Mouse (Mus musculus): ENCODE data around the gene Tbc1d14. TPM values are rescaled to one million over a fixed set of nuclear protein-coding genes. Genes with fewer than 3 reads are reported as not detected.
A peak's percentile ranks its signal among the peaks of the same experiment; 100 is the strongest.

Tbc1d14 gene
- polyA plus RNA-seq, 1 experiment from 2014 or later, result 67.0 TPM

DNA sequence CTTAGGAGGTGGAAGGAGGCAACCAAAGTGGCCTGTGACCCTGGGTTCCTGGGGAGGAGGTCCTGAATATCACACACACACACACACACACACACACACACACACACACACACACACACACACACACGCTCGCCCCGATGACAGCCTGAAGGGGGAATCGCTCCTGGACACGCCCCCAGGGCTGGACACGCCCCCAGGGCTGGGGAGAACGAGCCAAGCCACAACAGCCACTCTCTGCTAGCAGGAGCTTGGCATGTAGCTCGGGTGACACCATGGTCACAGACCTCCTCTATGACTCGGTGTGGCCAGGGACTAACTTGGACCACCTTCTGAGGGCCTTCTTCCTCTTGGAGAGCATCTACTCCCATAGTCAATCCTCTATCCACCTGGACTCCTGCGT is 142.0 kb downstream of the Tbc1d14 start:
- Histone ChIP-seq H3K4me2 (no peak overlapping the region), H3K36me3 (ENCODE audit: poor library complexity, severe bottlenecking) (no peaks in the 10 kb centered on the region), H3K9ac (no peak overlapping the region), H3K4me3 (no peak overlapping the region), H3K4me1 (no peaks in the 10 kb centered on the region), H3K27ac (no peak overlapping the region), H3K27me3 (no peaks in the 10 kb centered on the region), H3K9me3 (replicated peaks) (no peaks in the 10 kb centered on the region)
- 22% methylated on average over 10 of the region's 10 CpGs for WGBS
- no peak for ATAC-seq

DNA sequence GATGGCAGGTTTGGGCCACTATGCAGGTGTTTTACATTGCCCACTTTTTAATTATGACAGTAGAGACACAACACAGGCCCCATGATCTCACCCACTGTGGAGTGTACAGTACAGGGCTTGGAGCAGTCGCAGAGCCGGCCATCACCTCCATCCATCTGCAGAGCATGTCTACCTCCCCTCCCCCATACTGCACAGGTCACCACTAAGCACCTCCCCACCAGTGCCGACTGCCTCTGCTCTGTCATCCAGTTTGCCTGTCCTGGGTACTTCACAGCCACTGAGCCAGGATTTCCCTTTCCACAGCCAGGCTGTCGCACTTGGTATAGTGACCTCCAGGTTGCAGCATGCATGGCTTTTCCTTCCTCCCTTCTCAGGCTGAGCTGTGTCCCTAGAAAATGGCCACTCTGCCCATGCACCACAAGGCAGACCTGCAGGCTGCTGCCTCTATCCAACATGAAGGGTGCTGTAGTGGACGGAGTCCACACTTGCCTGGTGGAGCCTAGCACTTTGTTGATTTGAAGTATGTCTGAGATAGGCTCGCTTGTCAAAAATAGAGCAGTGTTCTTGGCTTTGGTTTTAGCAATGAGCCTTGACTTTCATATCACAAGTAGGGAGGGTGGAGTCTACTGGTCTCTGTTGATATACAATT is 143.2 kb downstream of the Tbc1d14 start:
- H3K4me3 ChIP-seq, result no peak overlapping the region
- peaks cover 9% of the 10 kb centered on the region for H3K4me1 ChIP-seq
- WGBS, result 87% methylated on average over 6 of the region's 6 CpGs
- ATAC-seq, result no peak
- H3K4me2 ChIP-seq, result no peak overlapping the region
- no peak overlapping the region for H3K9ac ChIP-seq
- H3K27me3 ChIP-seq, result no peaks in the 10 kb centered on the region
- H3K9me3 ChIP-seq (replicated peaks), result no peaks in the 10 kb centered on the region
- no peaks in the 10 kb centered on the region for H3K36me3 ChIP-seq (ENCODE audit: poor library complexity, severe bottlenecking)
- no peak overlapping the region for H3K27ac ChIP-seq

DNA sequence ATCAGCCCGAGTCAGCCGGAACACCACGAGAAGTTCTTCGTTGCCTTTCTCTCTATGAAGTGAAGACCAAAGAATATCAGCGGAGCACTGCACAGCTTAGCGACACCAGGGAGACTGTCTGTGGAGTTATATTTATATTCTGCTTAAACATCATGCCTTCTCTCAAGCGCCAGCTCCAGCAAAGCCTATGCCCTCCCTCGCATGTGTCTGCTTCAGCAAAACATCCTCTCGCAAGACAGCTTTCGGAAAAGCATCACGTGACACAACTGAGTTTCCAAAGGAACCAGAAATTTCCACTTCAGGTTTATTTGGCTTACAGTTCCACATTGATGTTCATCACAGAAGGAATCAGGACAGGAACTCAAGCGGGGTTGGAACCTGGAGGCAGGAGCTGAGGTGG is 145.2 kb downstream of the Tbc1d14 start:
- ATAC-seq, result no peak

DNA sequence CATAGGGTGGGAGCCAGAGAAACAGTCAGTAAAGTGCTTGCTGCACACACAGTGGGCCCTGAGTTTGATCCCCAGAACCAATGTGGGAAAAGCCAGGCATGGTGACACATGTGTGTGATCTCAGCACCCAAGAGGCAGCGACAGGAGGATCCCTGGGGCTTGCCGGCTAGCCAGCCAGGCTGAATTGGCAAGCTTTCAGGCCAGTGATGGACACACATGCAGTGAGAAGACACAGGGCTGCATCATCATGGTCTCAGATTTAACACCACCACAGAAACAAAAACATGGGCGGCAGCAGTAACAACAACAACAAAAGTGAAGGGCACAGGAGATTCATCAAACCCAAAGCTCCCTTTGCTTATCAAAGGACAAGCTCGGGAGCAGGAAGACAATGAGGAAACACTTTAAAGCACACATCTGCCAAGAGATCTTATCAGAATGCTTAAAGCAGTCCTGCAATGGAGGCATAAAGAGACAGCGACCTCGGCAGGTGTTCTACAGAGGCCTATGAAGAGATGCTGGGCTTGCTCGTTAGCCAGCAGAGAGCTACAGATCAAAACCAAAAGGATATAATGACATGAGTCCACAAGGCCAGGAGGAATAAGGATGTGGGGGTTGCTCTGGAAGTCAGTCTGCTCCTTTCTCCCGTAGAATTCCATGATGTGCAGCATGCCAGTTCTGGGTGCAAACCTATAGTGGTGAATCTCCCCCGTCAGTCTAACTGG is 146.7 kb downstream of the Tbc1d14 start:
- 36% methylated on average over 9 of the region's 9 CpGs for WGBS
- ATAC-seq, result peak; percentile 45; the same call in 1 of the 2 replicates
- no peaks in the 10 kb centered on the region for H3K36me3 ChIP-seq (ENCODE audit: poor library complexity, severe bottlenecking)
- no peak overlapping the region for H3K4me3 ChIP-seq
- no peak overlapping the region for H3K9ac ChIP-seq
- no peak overlapping the region for H3K4me2 ChIP-seq
- H3K4me1 ChIP-seq, result peaks cover 13% of the 10 kb centered on the region
- no peak overlapping the region for H3K27ac ChIP-seq
- no peaks in the 10 kb centered on the region for H3K9me3 ChIP-seq (replicated peaks)
- 0 out of 2 replicates have a peak, but pooled peaks cover 2% of the 10 kb centered on the region for H3K27me3 ChIP-seq

More for the DNA sequence above, 145.2 kb downstream of the Tbc1d14 start:
- Histone ChIP-seq H3K9ac (no peak overlapping the region), H3K27me3 (0 out of 2 replicates have a peak, but pooled peaks cover 2% of the 10 kb centered on the region), H3K27ac (no peak overlapping the region), H3K4me3 (no peak overlapping the region), H3K4me2 (no peak overlapping the region), H3K9me3 (replicated peaks) (no peaks in the 10 kb centered on the region), H3K4me1 (peaks cover 13% of the 10 kb centered on the region), H3K36me3 (ENCODE audit: poor library complexity, severe bottlenecking) (no peaks in the 10 kb centered on the region)
- 94% methylated on average over 12 of the region's 12 CpGs for WGBS

DNA sequence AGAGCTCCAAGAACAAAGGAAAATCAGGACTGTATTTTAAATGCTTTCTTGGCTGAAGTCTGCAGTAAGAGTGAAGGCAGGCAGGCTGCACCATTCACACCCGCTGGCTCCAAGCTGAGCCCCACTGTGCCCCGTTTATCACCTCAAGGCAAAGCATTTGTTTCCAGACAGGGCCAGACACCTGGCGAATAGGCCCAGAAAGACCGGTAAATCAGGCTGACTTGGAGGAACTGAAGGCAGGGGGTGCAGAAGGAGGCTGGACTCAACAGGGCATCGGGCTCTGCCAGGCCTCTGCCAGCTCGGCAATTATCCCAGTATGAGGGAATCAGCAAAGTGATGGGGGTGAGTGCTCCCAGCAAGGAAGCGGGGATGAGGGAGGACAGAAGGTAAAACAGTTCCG is 148.0 kb downstream of the Tbc1d14 start:
- ATAC-seq, result no peak
- Histone ChIP-seq H3K27ac (no peak overlapping the region), H3K4me3 (no peak overlapping the region), H3K27me3 (0 out of 2 replicates have a peak, but pooled peaks cover 2% of the 10 kb centered on the region), H3K36me3 (ENCODE audit: poor library complexity, severe bottlenecking) (no peaks in the 10 kb centered on the region), H3K9ac (no peak overlapping the region), H3K9me3 (replicated peaks) (no peaks in the 10 kb centered on the region), H3K4me1 (peaks cover 13% of the 10 kb centered on the region), H3K4me2 (no peak overlapping the region)
- 31% methylated on average over 8 of the region's 8 CpGs for WGBS

DNA sequence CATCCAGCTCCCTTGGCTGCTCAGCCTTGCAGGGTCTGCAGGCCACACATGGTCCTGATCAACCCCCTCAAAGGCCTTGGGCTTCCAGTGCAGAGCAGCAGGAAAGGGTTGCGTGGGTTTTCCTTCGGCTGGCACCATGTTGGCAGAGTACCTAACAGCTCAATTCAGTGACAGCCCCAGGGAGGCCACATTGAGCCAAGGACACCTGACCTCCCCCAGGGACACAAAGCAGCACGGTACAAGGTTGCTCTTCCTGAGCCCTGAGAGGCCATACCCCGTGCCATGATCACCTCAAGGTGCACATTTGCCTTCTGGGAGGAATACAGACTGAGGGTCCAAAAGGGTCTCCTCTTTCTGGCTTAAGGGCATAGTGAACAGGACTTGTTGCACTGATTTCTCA is 148.5 kb downstream of the Tbc1d14 start:
- no peak overlapping the region for H3K9ac ChIP-seq
- H3K4me2 ChIP-seq, result no peak overlapping the region
- H3K4me1 ChIP-seq, result peaks cover 13% of the 10 kb centered on the region
- H3K36me3 ChIP-seq (ENCODE audit: poor library complexity, severe bottlenecking), result no peaks in the 10 kb centered on the region
- no peak overlapping the region for H3K4me3 ChIP-seq
- H3K27ac ChIP-seq, result no peak overlapping the region
- H3K9me3 ChIP-seq (replicated peaks), result no peaks in the 10 kb centered on the region
- H3K27me3 ChIP-seq, result 0 out of 2 replicates have a peak, but pooled peaks cover 2% of the 10 kb centered on the region
- 68% methylated on average over 4 of the region's 4 CpGs for WGBS
- ATAC-seq, result no peak

DNA sequence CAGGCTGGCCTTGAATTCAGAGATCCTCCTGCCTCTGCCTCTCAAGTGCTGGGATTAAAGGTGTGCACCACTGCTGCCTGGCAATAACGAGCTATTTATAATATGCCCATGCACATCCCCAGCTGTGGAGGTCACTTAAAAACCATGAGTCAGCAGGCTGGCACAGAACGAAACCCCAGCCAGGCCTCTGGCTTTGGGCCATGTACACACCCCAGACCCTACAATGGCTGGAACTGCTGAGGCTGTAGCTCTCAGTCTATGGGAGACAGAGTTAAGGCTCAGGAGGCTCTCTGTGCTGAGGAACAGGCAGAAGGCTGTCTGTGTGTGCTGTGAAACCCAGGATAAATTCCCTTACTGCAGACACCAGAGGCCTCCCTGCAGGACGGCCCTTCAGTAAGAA is 152.3 kb downstream of the Tbc1d14 start:
- H3K4me3 ChIP-seq, result no peak overlapping the region
- 74% methylated on average over 3 of the region's 3 CpGs for WGBS
- ATAC-seq, result no peak

More for the DNA sequence above, 152.3 kb downstream of the Tbc1d14 start:
- no peaks in the 10 kb centered on the region for H3K36me3 ChIP-seq (ENCODE audit: poor library complexity, severe bottlenecking)
- H3K27ac ChIP-seq, result no peak overlapping the region
- H3K9ac ChIP-seq, result no peak overlapping the region
- no peak overlapping the region for H3K4me2 ChIP-seq
- H3K4me1 ChIP-seq, result peaks cover 13% of the 10 kb centered on the region
- H3K27me3 ChIP-seq, result 0 out of 2 replicates have a peak, but pooled peaks cover 2% of the 10 kb centered on the region
- no peaks in the 10 kb centered on the region for H3K9me3 ChIP-seq (replicated peaks)

Other genes starting within 250 kb of the Tbc1d14 start
- 6.5 and 8.4 TPM in 2 replicates for gene Sorcs2, start 195.1 kb downstream of the Tbc1d14 start, polyA plus RNA-seq (2015; fragmentation: Nextera tagmentation; extraction: Ambion mirVana)
- 51.0 and 51.4 TPM in 2 replicates for gene Grpel1, start 128.3 kb downstream of the Tbc1d14 start, polyA plus RNA-seq (2015; fragmentation: Nextera tagmentation; extraction: Ambion mirVana)
- gene Tada2b, start 109.0 kb downstream of the Tbc1d14 start, polyA plus RNA-seq (2015; fragmentation: Nextera tagmentation; extraction: Ambion mirVana), result 2.8 and 3.2 TPM in 2 replicates
- gene Ccdc96, start 108.7 kb downstream of the Tbc1d14 start, polyA plus RNA-seq (2015; fragmentation: Nextera tagmentation; extraction: Ambion mirVana), result 3.8 and 4.1 TPM in 2 replicates
- gene D5Ertd579e, start 102.7 kb upstream of the Tbc1d14 start, polyA plus RNA-seq (2015; fragmentation: Nextera tagmentation; extraction: Ambion mirVana), result 27.4 and 34.3 TPM in 2 replicates
- 23.9 and 24.2 TPM in 2 replicates for gene Bloc1s4, start 155.4 kb upstream of the Tbc1d14 start, polyA plus RNA-seq (2015; fragmentation: Nextera tagmentation; extraction: Ambion mirVana)
- 332 and 345 TPM in 2 replicates for gene Mrfap1, start 203.5 kb upstream of the Tbc1d14 start, polyA plus RNA-seq (2015; fragmentation: Nextera tagmentation; extraction: Ambion mirVana)
- 5.8 and 6.9 TPM in 2 replicates for gene Man2b2, start 237.4 kb upstream of the Tbc1d14 start, polyA plus RNA-seq (2015; fragmentation: Nextera tagmentation; extraction: Ambion mirVana)